Mouse (Mus musculus) splenic B cell, adult 2 months (primary cell): ENCODE results near the gene Nadk.

ENCODE experiments used
- DNase-seq: peaks from one replicate; pipeline ENCODE4 v3.0.0-alpha.2; 2011; ENCODE audit warnings: low read depth, low spot score
- H3K27me3 ChIP-seq: 2 replicates; pipeline ENCODE4 v1.6.1; 2012; ENCODE audit warnings: mild to moderate bottlenecking, low read length, moderate library complexity, mixed read lengths; ENCODE audit not compliant: control insufficient read depth, poor library complexity, insufficient read depth, severe bottlenecking
- H3K36me3 ChIP-seq: 2 replicates; pipeline ENCODE4 v1.6.1; 2012; ENCODE audit warnings: mild to moderate bottlenecking, low read length, moderate library complexity, mixed read lengths; ENCODE audit not compliant: control insufficient read depth, poor library complexity, insufficient read depth, severe bottlenecking

The Nadk gene

GRCm38 (mm10) chr4:155561661-155562442 lies at the start of gene Nadk:
TSS of gene Nadk (plus strand) at chr4:155562378.
- Histone ChIP-seq H3K36me3 (peaks cover 5% of the 10 kb centered on the region), H3K27me3 (no peaks in the 10 kb centered on the region)
- peak; percentile 39 for DNase-seq

GRCm38 (mm10) chr4:155514810-155515209 lies 47.4 kb upstream of the Nadk start:
- Histone ChIP-seq H3K27me3 (no peaks in the 10 kb centered on the region), H3K36me3 (no peaks in the 10 kb centered on the region)
- no peak for DNase-seq

- Histone ChIP-seq H3K27me3 (no peaks in the 10 kb centered on the region), H3K36me3 (no peaks in the 10 kb centered on the region; the same call in 1 of the 2 replicates)
- peak; percentile 16 for DNase-seq
These were observed 44.1 kb upstream of the Nadk start for GRCm38 (mm10) chr4:155517948-155518517.

GRCm38 (mm10) chr4:155522327-155522726 lies 39.9 kb upstream of the Nadk start:
- no peak for DNase-seq
- Histone ChIP-seq H3K27me3 (no peaks in the 10 kb centered on the region), H3K36me3 (no peaks in the 10 kb centered on the region; the same call in 1 of the 2 replicates)

- no peak for DNase-seq
- Histone ChIP-seq H3K27me3 (no peaks in the 10 kb centered on the region), H3K36me3 (peaks cover 7% of the 10 kb centered on the region; the same call in 1 of the 2 replicates)
These were observed 36.4 kb upstream of the Nadk start for GRCm38 (mm10) chr4:155525751-155526150.

GRCm38 (mm10) chr4:155529294-155529693 lies 32.9 kb upstream of the Nadk start:
- no peak for DNase-seq

GRCm38 (mm10) chr4:155549993-155550392 lies 12.2 kb upstream of the Nadk start:
- peak; percentile 52 for DNase-seq
- Histone ChIP-seq H3K27me3 (no peaks in the 10 kb centered on the region), H3K36me3 (peaks cover 12% of the 10 kb centered on the region)

More at GRCm38 (mm10) chr4:155529294-155529693, 32.9 kb upstream of the Nadk start:
- Histone ChIP-seq H3K36me3 (peaks cover 13% of the 10 kb centered on the region; the same call in 1 of the 2 replicates), H3K27me3 (no peaks in the 10 kb centered on the region)

GRCm38 (mm10) chr4:155550446-155550845 lies 11.7 kb upstream of the Nadk start:
- peak; percentile 70 for DNase-seq
- H3K27me3 ChIP-seq: no peaks in the 10 kb centered on the region
- peaks cover 15% of the 10 kb centered on the region for H3K36me3 ChIP-seq

- H3K27me3 ChIP-seq: no peaks in the 10 kb centered on the region
- peaks cover 11% of the 10 kb centered on the region for H3K36me3 ChIP-seq
- DNase-seq: no peak
These were observed 11.1 kb upstream of the Nadk start for GRCm38 (mm10) chr4:155551073-155551472.

GRCm38 (mm10) chr4:155552917-155553532 lies 9.2 kb upstream of the Nadk start:
- Histone ChIP-seq H3K36me3 (peaks cover 12% of the 10 kb centered on the region), H3K27me3 (no peaks in the 10 kb centered on the region)
- DNase-seq: no peak

GRCm38 (mm10) chr4:155554880-155555279 lies 7.3 kb upstream of the Nadk start:
- Histone ChIP-seq H3K36me3 (peaks cover 16% of the 10 kb centered on the region), H3K27me3 (no peaks in the 10 kb centered on the region)
- DNase-seq: no peak

- peaks cover 16% of the 10 kb centered on the region for H3K36me3 ChIP-seq
- no peak for DNase-seq
- no peaks in the 10 kb centered on the region for H3K27me3 ChIP-seq
These were observed 6.7 kb upstream of the Nadk start for GRCm38 (mm10) chr4:155555464-155555863.

GRCm38 (mm10) chr4:155559454-155559853 lies 2.7 kb upstream of the Nadk start:
- peaks cover 10% of the 10 kb centered on the region for H3K36me3 ChIP-seq
- peak; percentile 58 for DNase-seq
- H3K27me3 ChIP-seq: no peaks in the 10 kb centered on the region

- Histone ChIP-seq H3K27me3 (no peaks in the 10 kb centered on the region), H3K36me3 (peaks cover 5% of the 10 kb centered on the region)
- no peak for DNase-seq
These were observed 1.2 kb upstream of the Nadk start for GRCm38 (mm10) chr4:155560932-155561331.
